Mouse (Mus musculus): ENCODE data around the gene Slc16a6.

Gene Slc16a6

DNA sequence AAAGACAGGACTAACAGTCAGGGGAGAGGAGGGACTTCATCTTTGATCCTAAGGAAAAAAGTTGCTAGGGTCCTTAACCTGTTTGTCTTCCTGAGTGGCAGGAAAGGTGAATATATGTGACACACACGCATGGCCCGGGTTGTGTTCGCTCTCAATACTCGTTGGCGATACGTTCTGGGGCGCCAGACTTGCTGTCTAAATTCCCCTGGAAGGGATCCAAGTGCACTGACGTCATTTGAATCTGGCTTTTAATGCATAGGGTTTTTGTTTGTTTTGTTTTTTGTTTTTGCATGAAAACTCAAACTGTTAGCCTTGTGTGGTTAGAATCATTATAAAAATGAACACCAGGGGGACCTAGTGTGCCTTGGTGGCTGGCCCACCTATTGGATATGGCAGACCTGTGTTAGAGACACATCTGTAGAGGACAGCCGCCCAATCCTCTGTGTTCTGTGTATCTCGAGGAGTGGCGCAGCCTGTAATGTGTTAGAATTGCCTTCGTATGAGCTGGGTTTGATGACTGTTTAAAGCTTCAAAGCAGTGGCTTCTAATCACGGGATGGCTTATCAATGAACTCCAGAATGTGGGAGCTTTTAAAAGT is 27.9 kb downstream of the Slc16a6 start:
- DNase-seq (ENCODE audit: low read depth), result peak; percentile 87

DNA sequence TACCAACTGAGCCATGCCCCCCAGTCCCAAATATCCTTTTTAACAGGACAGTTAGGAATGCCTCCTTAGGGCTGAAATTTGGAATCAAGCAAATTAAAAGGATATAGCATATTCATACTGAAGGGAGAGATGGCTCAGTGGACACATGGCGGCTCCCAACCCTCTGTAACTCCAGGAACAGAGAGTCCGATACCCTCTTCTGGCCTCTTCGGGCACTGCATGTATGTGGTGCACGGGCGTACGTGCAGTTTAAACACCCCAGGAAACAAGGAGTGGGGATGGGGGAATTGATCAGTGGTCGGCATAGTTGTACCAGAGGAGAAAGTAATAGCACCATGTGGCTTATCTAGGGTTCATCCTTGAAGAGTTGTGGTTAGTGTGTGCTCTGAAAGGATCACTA is 28.8 kb downstream of the Slc16a6 start:
- peak; percentile 58 for DNase-seq (ENCODE audit: low read depth)

DNA sequence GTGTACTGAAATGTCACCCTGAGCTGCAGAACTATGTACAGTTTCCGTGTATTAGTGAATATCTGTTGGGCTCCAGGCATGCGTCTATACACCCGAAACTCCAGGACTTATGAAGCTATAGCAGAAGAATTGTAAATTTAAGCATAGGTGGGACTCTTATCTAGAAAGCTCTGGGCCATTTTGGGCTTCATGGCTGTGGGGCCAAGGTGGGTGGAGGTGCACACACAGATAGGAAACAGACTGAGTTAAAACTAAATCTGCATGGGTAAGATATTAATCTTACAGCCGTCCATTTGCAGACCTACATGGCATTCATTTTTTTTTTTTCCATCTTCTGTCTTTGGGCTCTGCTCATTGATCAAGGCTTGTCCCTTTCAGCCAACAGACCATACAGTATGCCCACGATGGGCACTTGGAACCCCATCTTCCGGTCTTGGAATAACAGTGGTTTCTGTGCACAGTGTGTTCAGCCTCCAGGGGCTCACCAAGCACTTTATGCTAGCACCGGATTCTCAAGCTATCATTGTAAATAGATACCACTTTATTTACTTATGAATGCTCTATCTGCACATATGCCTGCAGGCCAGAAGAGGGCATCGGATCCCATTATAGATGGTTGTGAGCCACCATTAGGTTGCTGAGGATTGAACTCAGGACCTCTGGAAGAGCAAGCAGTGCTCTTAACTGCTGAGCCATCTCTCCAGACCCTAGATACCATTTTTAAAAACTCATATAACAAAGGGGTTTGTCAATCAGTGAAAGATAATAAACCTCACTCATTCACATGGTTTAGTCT is 29.7 kb downstream of the Slc16a6 start:
- no peak for DNase-seq (ENCODE audit: low read depth)

DNA sequence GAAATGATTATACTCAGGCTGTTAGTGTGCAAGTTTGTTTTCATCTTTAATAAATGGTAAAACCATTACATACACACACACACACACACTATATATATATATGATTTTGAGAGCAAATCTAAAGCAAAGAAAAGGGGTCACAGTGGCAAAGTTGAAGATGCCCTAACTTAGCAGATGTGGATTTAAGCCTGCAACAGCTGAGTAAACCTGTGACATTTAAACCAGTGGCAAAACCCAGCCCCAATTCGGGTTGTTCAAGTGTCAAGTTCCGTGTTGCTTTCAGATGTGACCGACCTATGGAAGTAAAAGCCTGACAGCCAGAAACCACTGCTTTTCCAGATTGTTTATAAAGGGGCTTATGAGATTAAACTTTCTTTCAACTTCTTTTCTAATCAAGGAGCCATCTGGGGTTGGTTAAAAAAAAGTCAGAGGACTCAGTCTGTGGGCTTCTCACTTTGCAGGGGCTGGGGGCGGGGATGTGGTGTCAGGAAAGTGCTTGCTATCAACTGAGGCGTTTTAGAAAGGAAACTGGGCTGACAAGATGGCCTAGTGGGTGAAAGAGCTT is 31.1 kb downstream of the Slc16a6 start:
- DNase-seq (ENCODE audit: low read depth), result peak; percentile 11

DNA sequence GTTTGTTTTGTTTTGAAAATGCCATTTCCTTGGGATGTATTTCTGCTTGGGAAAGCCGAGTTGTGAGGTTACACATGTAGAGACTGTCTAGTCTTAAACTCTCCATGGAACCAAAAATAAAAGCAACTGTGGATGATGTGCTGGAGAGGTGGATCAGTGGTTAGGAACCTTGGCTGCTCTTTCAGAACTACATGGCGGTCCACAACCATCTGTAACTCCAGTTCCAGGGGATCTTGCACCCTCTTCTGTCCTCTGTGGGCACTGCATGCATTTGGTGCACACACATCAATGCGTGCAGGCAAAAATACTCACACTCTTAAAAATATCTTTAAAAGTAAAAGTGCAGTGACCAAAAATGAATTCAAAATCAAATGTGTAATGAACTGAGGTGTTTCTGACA is 32.3 kb downstream of the Slc16a6 start:
- DNase-seq (ENCODE audit: low read depth), result peak; percentile 85

DNA sequence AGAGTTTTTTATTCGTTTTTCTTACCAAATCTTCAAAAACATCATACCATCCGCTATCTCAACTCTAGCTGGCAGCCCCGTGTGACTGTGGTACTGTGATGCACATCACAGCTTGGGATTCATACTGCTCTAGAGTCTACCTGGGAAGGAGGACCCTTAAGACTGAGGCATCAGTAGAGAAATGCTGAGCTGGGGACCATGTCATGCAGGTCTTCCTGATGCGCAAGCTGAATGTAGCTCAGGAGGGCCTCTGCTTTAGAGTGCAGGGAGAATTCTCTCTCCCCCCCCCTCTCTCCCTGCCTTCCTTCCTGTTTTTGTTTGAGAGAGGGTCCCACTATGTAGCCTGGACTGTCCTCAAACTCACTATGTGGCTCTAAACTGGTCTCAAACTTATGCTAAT is 32.8 kb downstream of the Slc16a6 start:
- DNase-seq (ENCODE audit: low read depth), result no peak

DNA sequence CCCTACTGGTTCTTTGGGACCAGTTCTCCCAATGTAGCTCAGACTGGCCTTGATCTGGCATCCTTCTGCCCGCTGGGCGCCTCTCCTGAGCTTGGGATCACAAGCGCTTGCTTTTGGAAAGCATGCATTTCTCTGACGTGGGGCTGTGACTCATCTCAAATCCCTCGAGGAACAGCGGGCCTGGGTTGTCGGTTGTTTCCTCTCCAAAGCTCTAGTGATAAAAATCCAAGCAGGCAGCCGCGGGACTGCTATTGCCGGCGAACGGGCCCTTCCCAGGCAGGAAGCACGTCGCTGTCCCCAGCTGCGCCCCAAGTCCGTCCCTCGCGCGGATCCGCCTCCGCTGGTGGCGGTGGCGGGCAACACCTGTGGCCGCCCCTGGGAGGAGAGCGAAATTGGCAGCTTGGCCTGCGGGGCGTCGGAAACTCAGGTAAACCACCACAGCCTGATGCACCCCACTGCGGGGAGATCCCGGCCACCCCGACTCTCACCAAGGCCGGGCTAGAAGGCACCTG is 33.5 kb downstream of the Slc16a6 start:
- peak; percentile 81 for DNase-seq (ENCODE audit: low read depth)

DNA sequence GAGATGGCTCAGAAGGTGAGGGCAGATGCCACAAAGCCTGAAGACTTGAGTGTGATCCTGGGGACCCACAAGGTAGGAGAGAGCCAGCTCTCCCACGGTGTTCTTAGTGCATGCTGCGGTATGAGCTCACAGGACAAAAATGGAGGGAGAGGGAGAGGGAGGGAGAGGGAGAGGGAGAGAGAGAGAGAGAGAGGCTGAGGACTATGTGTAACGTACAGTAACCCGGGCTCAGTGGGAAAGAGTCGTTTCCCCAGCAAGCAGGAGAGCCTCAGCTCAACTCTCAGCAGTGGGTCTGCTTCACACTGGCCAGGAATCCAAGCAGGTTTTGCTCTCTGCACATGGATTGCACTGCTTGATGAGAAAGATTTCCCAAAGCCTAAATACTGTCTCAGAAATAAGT is 34.2 kb downstream of the Slc16a6 start:
- DNase-seq (ENCODE audit: low read depth), result no peak

DNA sequence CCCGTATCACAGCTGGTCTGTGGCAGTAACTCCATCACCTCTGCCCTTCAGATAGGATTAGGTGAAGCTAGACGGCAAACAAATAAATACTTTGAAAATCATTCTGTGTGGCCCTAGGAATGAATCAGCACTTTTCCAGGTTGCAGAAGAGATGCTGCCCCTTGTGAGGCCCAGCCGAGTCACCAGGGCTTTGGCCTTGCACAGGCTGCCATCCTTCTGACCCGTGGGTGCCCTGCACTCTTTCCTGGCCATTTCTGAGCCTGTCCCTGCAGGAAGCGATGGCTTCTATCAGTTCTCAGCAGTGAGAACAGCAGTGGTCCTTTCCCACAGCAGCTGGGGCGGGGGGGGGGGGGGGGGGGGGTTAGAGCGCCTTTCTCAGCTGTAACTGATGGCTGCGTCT is 36.5 kb downstream of the Slc16a6 start:
- DNase-seq (ENCODE audit: low read depth), result no peak

DNA sequence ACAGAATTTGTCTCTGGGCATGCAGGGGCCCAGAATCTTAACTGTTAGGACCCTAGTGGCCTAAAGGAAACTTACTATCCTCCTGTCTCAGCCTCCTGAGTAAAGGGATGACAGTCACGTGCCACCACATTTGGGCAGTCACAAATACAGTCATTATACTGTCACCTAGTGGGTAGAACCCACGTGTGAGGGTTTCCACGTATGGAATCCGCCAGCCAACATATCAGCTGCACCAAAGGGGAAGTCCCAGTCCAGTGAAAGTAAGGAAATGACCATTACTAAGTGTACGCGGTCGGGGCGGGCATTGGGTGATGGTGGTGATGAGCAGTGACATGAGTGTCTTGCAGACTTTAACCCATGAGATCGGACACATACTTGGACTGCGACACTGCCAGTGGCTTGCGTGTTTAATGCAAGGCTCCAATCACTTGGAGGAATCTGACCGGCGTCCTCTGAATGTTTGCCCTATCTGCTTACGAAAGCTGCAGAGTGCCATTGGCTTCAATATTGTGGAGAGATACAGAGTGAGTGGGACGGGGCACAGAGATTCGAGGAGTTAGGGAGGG is 39.1 kb downstream of the Slc16a6 start:
- DNase-seq (ENCODE audit: low read depth), result no peak

DNA sequence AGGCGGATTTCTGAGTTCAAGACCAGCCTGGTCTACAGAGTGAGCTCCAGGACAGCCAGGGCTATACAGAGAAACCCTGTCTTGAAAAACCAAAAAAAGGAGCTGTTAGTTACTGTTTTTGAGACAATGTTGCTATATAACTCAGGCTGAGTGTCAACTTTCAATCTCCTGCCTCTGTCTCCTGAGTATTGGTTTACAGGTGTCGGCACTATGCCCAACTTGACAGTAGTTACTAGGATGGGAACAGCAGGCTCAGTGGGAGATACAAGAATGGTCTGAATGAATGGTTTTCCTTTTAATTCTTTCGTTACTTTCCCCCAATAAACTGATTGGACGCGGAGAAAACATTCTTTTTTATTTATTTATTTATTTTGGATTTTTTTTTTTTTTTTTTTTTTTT is 46.0 kb downstream of the Slc16a6 start:
- no peak for DNase-seq (ENCODE audit: low read depth)

DNA sequence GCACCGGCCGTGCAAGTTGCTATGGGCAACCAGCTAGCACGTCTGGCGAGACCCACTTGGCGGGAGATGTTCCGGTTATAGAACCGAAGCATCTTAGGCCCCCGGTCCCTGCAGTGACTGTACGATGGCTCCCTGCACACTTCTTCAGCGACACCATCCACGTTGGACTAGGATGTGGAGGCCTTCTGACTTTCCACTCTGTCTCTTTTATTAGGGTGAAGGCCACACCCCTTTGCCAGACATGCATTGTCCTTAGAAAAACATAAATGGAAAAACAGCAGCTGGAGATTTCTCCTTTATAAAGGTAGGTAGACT is 47.2 kb downstream of the Slc16a6 start:
- no peak for DNase-seq (ENCODE audit: low read depth)

DNA sequence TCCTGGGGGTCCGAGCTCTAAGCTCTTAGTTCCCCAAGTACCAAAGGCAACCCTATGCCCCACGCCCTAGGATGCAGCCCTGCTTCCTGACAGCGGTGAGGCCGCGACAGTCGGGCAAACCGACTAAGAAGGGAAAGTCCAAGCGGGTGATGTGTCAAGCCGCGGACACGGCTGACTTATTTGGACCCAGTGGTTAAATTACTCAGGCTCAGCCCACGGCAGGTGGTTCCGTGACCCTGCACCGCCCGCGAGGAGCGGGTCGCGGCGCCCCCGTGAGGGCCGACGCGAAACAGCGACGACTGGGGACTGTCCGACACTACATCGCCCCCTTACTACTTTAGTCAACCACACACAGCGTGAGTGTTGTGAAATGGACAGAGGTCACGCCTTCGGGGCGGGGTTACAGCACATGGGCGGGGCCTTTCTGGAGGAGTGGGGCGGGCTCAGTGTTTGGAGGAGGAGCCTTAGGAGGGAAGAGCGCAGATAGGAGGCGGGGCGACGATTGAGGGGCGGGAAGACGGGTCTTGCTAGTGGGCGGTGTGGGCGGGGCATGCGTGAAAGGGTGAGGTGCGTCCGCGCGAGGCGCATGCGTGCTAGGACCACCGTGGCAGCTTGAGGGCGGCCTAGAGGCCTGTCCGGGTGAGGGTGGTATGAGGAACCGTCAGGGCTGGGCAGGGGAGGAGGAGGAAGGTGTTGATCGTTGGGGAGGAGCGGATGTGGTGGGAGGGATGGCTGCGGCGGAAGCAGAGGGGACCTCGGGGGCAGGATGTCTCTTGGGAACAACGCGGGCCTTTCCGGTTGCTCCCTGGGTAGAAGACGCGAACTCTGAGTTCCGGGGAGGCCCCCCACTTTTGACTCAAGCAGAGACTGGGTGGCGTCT is 47.8 kb downstream of the Slc16a6 start, which contains the start of gene Amz2:
Gene Amz2 (plus strand): TSS at position 555 of the 880 bp plus-strand sequence.
- peak; percentile 100 for DNase-seq (ENCODE audit: low read depth)

DNA sequence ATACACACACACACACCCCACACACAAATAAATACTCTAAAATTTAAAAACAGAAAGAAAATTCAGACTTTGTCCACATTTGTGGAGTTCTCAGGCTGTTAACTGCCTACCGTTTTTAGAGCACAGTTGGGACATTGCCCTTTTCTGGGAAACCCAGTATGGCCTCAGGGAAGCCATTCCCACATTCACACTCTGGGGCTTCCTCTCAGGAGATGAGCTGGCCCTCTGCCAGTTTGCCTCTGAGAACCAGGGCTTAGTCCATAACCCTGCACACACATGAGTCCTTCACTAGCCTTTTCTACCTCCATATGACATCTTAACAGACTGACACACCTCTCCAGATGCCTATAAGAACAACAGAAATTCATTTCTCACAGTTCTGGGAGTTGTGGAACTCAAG is 50.1 kb downstream of the Slc16a6 start:
- no peak for DNase-seq (ENCODE audit: low read depth)

DNA sequence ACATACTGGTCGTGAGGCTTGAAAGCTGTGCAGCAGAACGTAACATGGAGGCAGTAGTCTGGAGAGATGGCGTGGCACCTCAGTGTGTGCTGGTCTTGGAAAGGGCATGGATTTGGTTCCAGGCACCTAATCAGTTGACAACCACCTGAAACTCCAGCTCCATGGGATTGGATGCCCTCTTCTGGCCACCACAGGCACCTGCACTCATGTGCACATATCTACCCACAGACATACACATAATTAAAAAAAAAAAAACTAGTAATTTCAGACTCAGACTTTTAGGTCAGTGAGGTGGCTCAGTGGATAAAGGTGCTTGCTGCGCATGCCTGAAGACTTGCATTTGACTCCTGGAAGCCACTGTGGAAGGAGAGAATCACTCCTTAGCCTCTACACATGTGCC is 51.1 kb downstream of the Slc16a6 start:
- no peak for DNase-seq (ENCODE audit: low read depth)

DNA sequence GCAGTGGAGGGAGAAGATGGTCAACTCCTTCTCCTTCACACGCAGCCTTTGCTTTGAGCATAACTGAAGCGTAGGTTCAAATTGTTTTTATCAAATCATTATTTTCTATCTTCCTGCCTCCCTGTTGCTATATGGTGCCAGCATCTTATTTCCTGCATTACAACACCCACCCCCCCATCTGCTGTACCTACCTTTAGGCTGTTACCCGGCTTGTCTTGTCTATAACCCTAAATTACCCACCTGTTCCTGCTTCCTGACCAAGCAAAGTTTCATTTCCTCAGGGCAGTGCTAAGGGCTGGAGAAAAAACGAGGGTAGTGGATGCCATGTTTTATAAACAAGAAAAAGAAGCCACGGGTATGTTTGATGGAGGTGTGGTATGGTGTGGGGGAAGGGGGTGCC is 52.2 kb downstream of the Slc16a6 start:
- DNase-seq (ENCODE audit: low read depth), result no peak

DNA sequence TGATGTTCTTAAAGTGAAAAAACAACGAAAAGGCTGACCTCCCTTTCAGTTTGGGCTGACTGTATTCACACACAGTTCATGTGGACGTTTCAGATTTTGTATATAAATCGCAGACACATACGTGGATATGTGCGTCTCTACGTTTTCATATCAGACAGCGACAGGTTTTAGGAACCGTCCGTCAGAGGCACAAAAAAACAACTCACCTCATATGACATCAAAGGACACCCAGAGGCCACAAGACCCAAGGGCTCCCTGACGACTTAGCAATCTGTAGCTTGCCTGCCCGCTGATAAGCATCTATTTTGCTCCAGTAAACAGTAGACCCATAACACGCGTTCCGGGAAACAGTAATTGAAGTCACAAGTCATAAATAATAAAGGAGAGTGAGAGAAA is 52.8 kb downstream of the Slc16a6 start:
- DNase-seq (ENCODE audit: low read depth), result peak; percentile 82

DNA sequence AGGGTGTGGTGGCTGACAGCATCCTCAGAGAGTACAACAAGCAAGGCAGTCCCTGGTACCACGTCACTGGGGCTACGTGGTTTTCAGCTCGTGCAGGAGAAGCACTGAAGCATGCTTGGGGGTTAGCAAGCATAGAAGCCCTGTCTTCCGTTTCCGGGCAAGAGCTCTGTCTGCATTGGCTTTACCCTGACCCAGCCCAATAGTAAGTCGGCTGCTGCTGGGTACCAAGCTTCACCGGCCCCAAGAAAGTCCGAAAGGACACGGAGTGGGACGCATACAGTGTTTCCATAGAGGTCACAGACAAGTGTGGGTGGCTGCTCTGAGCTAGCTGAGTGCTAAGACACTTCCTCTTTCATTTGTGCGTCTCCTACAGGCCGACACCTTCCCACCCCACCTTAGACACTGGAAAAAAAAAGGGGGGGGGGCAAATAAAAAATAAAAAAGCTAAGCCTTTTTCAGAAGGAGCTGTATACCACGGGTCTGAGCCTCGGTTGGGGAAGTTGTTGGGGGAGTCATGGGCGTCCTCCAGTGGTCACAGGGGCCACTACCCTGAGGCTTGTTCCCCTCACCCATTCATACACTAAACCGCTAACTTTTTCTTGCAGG is 53.3 kb downstream of the Slc16a6 start:
- peak; percentile 92 for DNase-seq (ENCODE audit: low read depth)

DNA sequence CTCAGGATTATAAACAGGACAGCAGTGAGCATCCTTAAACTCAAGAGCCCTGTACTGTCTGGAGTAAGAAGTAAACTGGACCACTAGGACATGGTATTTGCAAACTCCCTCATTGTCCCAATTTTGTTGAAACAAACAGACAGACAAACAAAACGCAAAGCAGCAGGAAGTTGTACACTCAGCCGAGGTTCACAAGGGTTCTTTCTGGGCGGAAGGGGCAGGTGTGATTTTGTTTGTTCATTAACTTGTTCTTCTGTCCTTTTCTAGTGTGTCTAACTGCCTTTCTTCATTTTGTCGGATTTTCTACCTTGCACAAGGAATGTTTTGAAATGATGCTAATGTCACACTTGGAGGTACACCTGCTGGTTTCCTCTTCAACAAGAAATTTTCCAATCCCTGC is 53.9 kb downstream of the Slc16a6 start:
- DNase-seq (ENCODE audit: low read depth), result no peak

DNA sequence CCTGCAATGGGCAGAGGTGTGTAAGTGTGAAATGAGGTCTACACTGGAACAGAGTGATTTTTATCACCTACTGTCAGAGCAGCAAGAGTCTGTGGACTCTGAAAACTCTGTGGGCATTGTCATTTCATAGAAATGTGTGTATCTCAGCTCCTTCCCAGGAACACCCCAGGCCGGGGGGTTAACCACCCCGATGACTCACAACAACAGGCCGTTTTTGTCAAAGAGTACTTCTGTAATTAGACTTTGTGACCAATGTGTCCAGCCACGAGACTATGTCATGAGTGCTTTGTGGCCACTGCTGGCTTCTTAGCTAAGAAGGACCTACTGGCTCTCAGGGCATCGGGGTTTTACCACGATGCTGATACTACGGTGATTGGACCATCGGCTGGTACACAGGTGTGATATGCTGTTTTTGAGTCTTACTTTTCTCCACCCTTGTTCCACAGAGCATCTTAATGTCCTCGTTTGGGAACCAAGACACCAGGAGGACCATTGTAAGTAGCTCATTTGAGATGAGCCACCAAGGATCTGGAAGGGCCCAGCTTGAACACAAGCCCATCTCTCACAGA is 55.8 kb downstream of the Slc16a6 start:
- DNase-seq (ENCODE audit: low read depth), result no peak

DNA sequence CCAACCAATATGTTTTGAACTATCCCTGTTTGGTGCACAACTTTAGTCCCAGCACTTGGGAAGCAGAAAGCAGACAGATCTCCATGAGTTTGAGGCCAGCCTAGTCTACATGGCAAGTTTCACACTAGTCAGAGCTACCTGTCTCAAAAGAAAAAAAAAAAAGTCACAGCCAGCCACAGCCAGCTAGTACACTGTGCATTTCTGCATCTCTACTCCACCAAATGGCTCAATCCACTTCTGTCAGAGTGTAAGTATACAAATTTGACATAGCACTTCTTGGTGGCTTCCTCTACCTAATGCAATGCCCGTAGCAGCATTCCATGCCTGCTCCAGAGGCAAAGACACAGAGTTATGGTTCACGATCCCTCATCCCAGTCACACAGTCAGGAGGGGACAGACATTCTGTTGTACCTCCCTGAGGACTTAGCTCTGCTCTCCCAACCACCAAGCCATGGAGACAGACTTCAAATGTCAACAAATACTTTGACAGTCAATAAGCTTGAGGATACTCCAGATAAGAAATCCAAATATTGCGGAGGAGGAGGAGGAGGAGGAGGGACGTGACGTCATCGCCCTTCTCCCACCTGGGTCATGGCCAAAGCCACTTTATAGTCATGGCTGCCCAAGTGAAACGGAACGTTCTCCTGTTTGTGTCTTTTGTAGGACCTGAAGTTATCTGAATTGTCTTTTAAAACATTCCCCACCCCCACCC is 56.5 kb downstream of the Slc16a6 start:
- DNase-seq (ENCODE audit: low read depth), result no peak
